Mouse (Mus musculus): ENCODE data around the gene Vamp2. TPM values are rescaled to one million over a fixed set of nuclear protein-coding genes. Genes with fewer than 3 reads are reported as not detected.

The Vamp2 gene
- polyA plus RNA-seq, 1 experiment from 2014 or later = 50.6 TPM

DNA sequence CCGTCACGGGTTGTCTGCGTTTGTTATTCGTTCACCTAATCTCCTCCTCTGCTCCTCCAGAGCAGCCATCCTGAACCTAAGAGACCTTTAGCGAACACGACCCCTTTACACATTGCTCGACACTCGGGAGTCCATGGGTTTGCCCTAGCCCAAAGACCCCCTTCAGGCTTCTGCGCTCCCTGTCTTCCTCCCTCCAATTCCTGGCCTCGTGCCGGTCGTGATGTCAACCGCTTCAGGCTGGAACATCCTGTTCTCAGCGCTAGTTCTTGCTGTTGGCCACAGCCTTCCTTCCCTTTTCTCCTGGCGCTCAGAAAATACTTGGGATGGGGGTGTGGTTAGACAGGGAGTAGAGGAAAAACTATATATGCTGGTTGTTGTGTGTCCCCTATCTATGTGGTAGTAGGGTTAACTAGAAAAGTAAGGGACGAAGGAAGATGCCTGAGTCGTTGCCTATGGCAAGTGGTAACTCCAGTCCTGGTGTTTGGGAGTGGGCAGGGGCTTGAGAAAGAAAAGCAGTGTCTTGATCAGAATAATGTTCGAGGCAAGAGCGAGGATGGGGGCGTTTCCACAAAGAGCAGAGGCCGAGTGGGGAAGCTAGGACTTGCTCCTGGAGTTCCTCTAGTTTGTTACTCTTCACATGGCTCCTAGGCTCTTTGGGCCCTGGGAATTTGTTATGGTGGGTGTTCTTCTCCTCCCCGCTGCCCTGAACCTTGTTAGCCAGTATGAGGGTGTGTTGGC, 11.1 kb downstream of the Vamp2 start:
- peak; percentile 90 for DNase-seq (ENCODE audit: low spot score)
- WGBS = under 1% methylated on average over 22 of the region's 22 CpGs

DNA sequence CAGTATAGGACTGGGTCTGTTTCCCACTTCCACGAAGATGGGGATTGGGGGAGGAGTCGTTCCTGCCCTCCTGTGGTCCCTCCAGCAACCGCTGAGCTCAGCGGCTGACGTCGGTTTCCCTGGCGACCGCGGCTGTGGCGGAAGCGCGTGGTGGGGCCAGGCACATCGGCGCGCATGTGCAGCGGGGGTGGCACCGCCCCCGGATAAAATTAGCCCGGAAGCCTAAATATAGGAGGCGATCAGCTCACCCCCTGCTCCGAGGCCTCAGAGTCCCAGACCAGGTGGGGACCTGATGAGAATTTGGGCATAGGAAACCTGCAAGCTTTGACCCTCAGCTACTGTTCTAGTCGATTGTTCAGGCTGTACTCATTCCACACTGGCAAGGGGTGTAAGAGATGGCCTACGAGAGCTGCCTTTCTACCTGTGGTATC, 11.6 kb downstream of the Vamp2 start:
- DNase-seq (ENCODE audit: low spot score) (peak; percentile 97), ATAC-seq (peak; percentile 10)
- no peaks in the 10 kb centered on the region for H3K9me3 ChIP-seq (ENCODE audit: low read length)
- peak overlapping the region; percentile 97 for H3K4me3 ChIP-seq (ENCODE audit: low read depth, low read length)
- H3K36me3 ChIP-seq (ENCODE audit: insufficient read depth, low read length) = peaks cover 46% of the 10 kb centered on the region
- H3K4me1 ChIP-seq (ENCODE audit: insufficient read depth, low read depth, low read length) = peaks cover 16% of the 10 kb centered on the region
- H3K27ac ChIP-seq (ENCODE audit: low read length) = peak overlapping the region; percentile 100
- peak overlapping the region; percentile 76 for H3K4me2 ChIP-seq (replicated peaks; ENCODE audit: low read depth, low read length)
- 1% methylated on average over 23 of the region's 23 CpGs for WGBS
- H3K9ac ChIP-seq (replicated peaks; ENCODE audit: low read depth) = peak overlapping the region; percentile 79
- TF ChIP-seq EP300 (IDR thresholded peaks at IDR 0.05) (no peak), CTCF (IDR thresholded peaks at IDR 0.05) (peak; percentile 49)
- H3K27me3 ChIP-seq (replicated peaks; ENCODE audit: insufficient read depth, low read length) = no peaks in the 10 kb centered on the region

More for the DNA sequence above, 11.1 kb downstream of the Vamp2 start:
- Histone ChIP-seq H3K27ac (ENCODE audit: low read length) (peak overlapping the region; percentile 100), H3K4me2 (replicated peaks; ENCODE audit: low read depth, low read length) (peak overlapping the region; percentile 76), H3K36me3 (ENCODE audit: insufficient read depth, low read length) (peaks cover 40% of the 10 kb centered on the region), H3K4me1 (ENCODE audit: insufficient read depth, low read depth, low read length) (peaks cover 16% of the 10 kb centered on the region), H3K9me3 (ENCODE audit: low read length) (no peaks in the 10 kb centered on the region), H3K27me3 (replicated peaks; ENCODE audit: insufficient read depth, low read length) (no peaks in the 10 kb centered on the region), H3K9ac (replicated peaks; ENCODE audit: low read depth) (peak overlapping the region; percentile 79), H3K4me3 (ENCODE audit: low read depth, low read length) (peak overlapping the region; percentile 97)
- peak; percentile 99 for TF ChIP-seq EP300 (IDR thresholded peaks at IDR 0.05)
- no peak for TF ChIP-seq CTCF (IDR thresholded peaks at IDR 0.05)
- peak; percentile 1; the same call in 1 of the 2 replicates for ATAC-seq

DNA sequence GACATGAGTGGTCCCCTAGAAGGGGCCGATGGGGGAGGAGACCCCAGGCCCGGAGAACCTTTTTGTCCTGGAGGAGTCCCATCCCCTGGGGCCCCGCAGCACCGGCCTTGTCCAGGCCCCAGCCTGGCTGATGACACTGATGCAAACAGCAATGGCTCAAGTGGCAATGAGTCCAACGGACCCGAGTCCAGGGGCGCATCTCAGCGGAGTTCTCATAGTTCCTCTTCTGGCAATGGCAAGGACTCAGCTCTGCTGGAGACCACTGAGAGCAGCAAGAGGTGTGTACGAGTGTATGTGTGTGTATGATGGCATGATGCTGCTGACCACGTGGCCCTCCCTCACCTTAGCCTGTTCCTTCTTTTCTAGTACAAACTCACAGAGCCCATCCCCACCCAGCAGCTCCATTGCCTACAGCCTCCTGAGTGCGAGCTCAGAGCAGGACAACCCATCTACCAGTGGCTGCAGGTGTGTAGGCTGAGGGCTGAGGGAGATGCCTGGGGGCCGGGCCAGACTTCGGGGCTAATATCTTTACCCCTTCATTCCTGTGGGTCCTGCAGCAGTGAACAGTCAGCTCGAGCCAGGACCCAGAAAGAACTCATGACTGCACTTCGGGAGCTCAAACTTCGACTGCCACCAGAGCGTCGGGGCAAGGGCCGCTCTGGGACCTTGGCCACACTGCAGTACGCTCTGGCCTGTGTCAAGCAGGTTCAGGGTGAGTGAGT, 12.5 kb downstream of the Vamp2 start:
- Histone ChIP-seq H3K27me3 (replicated peaks; ENCODE audit: insufficient read depth, low read length) (no peaks in the 10 kb centered on the region), H3K9ac (replicated peaks; ENCODE audit: low read depth) (no peak overlapping the region), H3K4me2 (replicated peaks; ENCODE audit: low read depth, low read length) (peak overlapping the region; percentile 76), H3K4me3 (ENCODE audit: low read depth, low read length) (peak overlapping the region; percentile 97), H3K36me3 (ENCODE audit: insufficient read depth, low read length) (peaks cover 55% of the 10 kb centered on the region), H3K27ac (ENCODE audit: low read length) (0 out of 2 replicates have a peak overlapping the region, but pooled peaks have one; percentile 100), H3K9me3 (ENCODE audit: low read length) (no peaks in the 10 kb centered on the region), H3K4me1 (ENCODE audit: insufficient read depth, low read depth, low read length) (peaks cover 16% of the 10 kb centered on the region)
- DNase-seq (ENCODE audit: low spot score) = peak; percentile 26
- WGBS = 83% methylated on average over 20 of the region's 20 CpGs
- TF ChIP-seq EP300 (IDR thresholded peaks at IDR 0.05) (no peak), CTCF (IDR thresholded peaks at IDR 0.05) (no peak)
- ATAC-seq = no peak

DNA sequence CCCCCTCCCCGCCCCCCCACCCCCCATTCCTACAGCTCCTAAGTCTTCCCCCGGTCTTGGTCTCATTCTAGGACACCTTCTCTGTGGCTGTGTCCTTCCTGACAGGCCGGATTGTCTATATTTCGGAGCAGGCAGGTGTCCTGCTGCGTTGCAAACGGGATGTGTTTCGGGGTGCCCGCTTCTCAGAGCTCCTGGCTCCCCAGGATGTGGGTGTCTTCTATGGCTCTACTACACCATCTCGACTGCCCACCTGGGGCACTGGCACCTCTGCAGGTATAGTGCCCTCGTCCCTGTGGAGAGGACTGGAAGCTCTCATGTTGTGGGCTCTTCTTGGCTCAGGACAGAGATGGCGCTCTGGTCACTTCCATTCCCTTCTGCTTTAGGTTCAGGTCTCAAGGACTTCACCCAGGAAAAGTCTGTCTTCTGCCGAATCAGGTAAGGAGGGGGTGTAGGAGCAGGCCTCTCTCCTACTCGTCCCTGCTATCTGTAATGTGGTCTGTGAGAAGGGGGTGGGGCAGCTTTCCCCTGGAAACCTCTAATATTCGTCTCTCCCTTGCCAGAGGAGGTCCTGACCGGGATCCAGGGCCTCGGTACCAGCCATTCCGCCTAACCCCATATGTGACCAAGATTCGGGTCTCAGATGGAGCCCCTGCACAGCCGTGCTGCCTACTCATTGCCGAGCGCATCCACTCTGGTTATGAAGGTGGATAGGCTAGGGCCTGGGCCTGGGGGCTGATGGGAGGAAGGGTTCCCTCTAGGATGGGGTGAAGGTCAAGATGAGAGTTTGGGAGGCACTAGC, 13.5 kb downstream of the Vamp2 start:
- Histone ChIP-seq H3K9ac (replicated peaks; ENCODE audit: low read depth) (no peak overlapping the region), H3K9me3 (ENCODE audit: low read length) (no peaks in the 10 kb centered on the region), H3K4me1 (ENCODE audit: insufficient read depth, low read depth, low read length) (peaks cover 16% of the 10 kb centered on the region), H3K4me2 (replicated peaks; ENCODE audit: low read depth, low read length) (no peak overlapping the region), H3K36me3 (ENCODE audit: insufficient read depth, low read length) (peaks cover 65% of the 10 kb centered on the region), H3K27me3 (replicated peaks; ENCODE audit: insufficient read depth, low read length) (no peaks in the 10 kb centered on the region), H3K27ac (ENCODE audit: low read length) (no peak overlapping the region), H3K4me3 (ENCODE audit: low read depth, low read length) (no peak overlapping the region)
- DNase-seq (ENCODE audit: low spot score) (no peak), ATAC-seq (no peak)
- 90% methylated on average over 20 of the region's 21 CpGs for WGBS
- no peak for TF ChIP-seq CTCF (IDR thresholded peaks at IDR 0.05)
- no peak for TF ChIP-seq EP300 (IDR thresholded peaks at IDR 0.05)

DNA sequence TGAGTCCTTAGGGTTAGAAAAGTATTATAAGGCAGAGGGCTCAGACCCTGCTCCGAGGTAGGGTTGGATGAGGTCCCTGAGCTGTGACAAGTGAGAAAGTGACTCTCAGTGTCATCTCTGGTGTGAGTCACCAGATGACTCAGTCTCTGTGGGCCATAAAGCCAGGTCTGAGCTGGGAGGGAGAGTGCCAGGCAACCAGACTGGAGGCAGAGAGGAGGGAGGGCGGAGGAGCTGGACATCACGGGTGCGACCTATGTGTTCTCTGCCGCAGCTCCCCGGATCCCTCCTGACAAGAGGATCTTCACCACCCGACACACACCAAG, 14.1 kb downstream of the Vamp2 start:
- Histone ChIP-seq H3K4me2 (replicated peaks; ENCODE audit: low read depth, low read length) (no peak overlapping the region), H3K27ac (ENCODE audit: low read length) (no peak overlapping the region), H3K4me3 (ENCODE audit: low read depth, low read length) (no peak overlapping the region), H3K9me3 (ENCODE audit: low read length) (no peaks in the 10 kb centered on the region), H3K27me3 (replicated peaks; ENCODE audit: insufficient read depth, low read length) (no peaks in the 10 kb centered on the region), H3K36me3 (ENCODE audit: insufficient read depth, low read length) (peaks cover 70% of the 10 kb centered on the region), H3K4me1 (ENCODE audit: insufficient read depth, low read depth, low read length) (peaks cover 16% of the 10 kb centered on the region), H3K9ac (replicated peaks; ENCODE audit: low read depth) (no peak overlapping the region)
- ATAC-seq (no peak), DNase-seq (ENCODE audit: low spot score) (no peak)
- WGBS = 95% methylated on average over 7 of the region's 7 CpGs
- TF ChIP-seq EP300 (IDR thresholded peaks at IDR 0.05) (no peak), CTCF (IDR thresholded peaks at IDR 0.05) (no peak)

DNA sequence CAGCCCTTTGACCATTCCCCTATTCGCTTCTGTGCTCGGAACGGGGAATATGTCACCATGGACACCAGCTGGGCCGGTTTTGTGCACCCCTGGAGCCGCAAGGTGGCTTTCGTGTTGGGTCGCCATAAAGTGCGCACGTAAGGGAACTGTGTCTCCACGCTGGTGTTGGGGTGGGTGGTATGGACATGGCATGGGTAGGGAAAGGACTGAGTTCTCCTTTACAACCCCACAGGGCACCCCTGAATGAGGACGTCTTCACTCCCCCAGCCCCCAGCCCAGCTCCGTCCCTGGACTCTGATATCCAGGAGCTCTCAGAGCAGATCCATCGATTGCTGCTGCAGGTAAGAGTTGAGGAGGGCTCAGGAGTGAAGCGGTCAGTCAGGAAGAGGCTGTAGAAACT, 14.8 kb downstream of the Vamp2 start:
- H3K9me3 ChIP-seq (ENCODE audit: low read length) = no peaks in the 10 kb centered on the region
- 95% methylated on average over 14 of the region's 14 CpGs for WGBS
- H3K27me3 ChIP-seq (replicated peaks; ENCODE audit: insufficient read depth, low read length) = no peaks in the 10 kb centered on the region
- no peak overlapping the region for H3K27ac ChIP-seq (ENCODE audit: low read length)
- ATAC-seq = no peak
- H3K4me2 ChIP-seq (replicated peaks; ENCODE audit: low read depth, low read length) = no peak overlapping the region
- no peak overlapping the region for H3K9ac ChIP-seq (replicated peaks; ENCODE audit: low read depth)
- H3K36me3 ChIP-seq (ENCODE audit: insufficient read depth, low read length) = peaks cover 77% of the 10 kb centered on the region
- peaks cover 11% of the 10 kb centered on the region for H3K4me1 ChIP-seq (ENCODE audit: insufficient read depth, low read depth, low read length)
- no peak overlapping the region for H3K4me3 ChIP-seq (ENCODE audit: low read depth, low read length)
- TF ChIP-seq CTCF (IDR thresholded peaks at IDR 0.05) (no peak), EP300 (IDR thresholded peaks at IDR 0.05) (no peak)
- no peak for DNase-seq (ENCODE audit: low spot score)
